Mouse (Mus musculus) limb, embryonic 12.5 days (tissue): ENCODE measurements at regions not wholly inside any gene's neighbourhood (a gene's known extent, or its start where the extent isn't known, plus 50 kb on each side); places are given as distances from the start of the nearest gene placed in this dataset.

Source experiments
- ATAC-seq: fragments of 200-750 bp; cut with Nextera tagmentation; 2 replicates; pipeline ENCODE4 v1.8.0; 2017; ENCODE audit warnings: low read depth, moderate TSS enrichment; ENCODE audit not compliant: insufficient number of reproducible peaks, insufficient read depth, low FRiP score, low TSS enrichment
- H3K27ac ChIP-seq: fragments of 300-500 bp; sonication (generic); 2 replicates; pipeline ENCODE4 v1.5.1; 2016; ENCODE audit warnings: mild to moderate bottlenecking, moderate library complexity
- H3K27me3 ChIP-seq: fragments of 300-500 bp; sonication (generic); 2 replicates; pipeline ENCODE4 v1.6.1; 2016; ENCODE audit warnings: mild to moderate bottlenecking, moderate library complexity
- H3K36me3 ChIP-seq: fragments of 300-500 bp; sonication (generic); 2 replicates; pipeline ENCODE4 v1.6.1; 2016; ENCODE audit warnings: mild to moderate bottlenecking, moderate library complexity
- H3K4me1 ChIP-seq: fragments of 300-500 bp; sonication (generic); replicated peaks from 2 replicates; pipeline ENCODE4 v1.6.1; 2016
- H3K4me2 ChIP-seq: fragments of 300-500 bp; sonication (generic); 2 replicates; pipeline ENCODE4 v1.6.1; 2016; ENCODE audit warnings: mild to moderate bottlenecking, moderate library complexity
- H3K4me3 ChIP-seq: fragments of 300-500 bp; sonication (generic); replicated peaks from 2 replicates; pipeline ENCODE4 v1.5.1; 2016; ENCODE audit warnings: mild to moderate bottlenecking
- H3K9ac ChIP-seq: fragments of 300-500 bp; sonication (generic); replicated peaks from 2 replicates; pipeline ENCODE4 v1.6.1; 2016; ENCODE audit warnings: mild to moderate bottlenecking, moderate library complexity
- H3K9me3 ChIP-seq: fragments of 300-500 bp; sonication (generic); 2 replicates; pipeline ENCODE4 v1.6.1; 2016; ENCODE audit warnings: mild to moderate bottlenecking, moderate library complexity
- whole genome bisulfite sequencing: fragments of 180-500 bp; shearing (Covaris S2); methylation state at CpG from one replicate; pipeline ENCODE4 v1.1.7; 2016; 5-methylcytosine and 5-hydroxymethylcytosine counted together

GRCm38 (mm10) chr16:30118876-30119275 lies 54.7 kb downstream of the Hes1 start:
- H3K27ac ChIP-seq, result no peak overlapping the region
- H3K27me3 ChIP-seq, result peaks cover 16% of the 10 kb centered on the region
- H3K9me3 ChIP-seq, result no peaks in the 10 kb centered on the region
- H3K36me3 ChIP-seq, result no peaks in the 10 kb centered on the region
- no peak for ATAC-seq
- peaks cover 69% of the 10 kb centered on the region for H3K4me1 ChIP-seq
- WGBS, result 91% methylated on average over 5 of the region's 5 CpGs
- no peak overlapping the region for H3K4me3 ChIP-seq
- H3K9ac ChIP-seq, result no peak overlapping the region
- H3K4me2 ChIP-seq, result no peak overlapping the region

DNA sequence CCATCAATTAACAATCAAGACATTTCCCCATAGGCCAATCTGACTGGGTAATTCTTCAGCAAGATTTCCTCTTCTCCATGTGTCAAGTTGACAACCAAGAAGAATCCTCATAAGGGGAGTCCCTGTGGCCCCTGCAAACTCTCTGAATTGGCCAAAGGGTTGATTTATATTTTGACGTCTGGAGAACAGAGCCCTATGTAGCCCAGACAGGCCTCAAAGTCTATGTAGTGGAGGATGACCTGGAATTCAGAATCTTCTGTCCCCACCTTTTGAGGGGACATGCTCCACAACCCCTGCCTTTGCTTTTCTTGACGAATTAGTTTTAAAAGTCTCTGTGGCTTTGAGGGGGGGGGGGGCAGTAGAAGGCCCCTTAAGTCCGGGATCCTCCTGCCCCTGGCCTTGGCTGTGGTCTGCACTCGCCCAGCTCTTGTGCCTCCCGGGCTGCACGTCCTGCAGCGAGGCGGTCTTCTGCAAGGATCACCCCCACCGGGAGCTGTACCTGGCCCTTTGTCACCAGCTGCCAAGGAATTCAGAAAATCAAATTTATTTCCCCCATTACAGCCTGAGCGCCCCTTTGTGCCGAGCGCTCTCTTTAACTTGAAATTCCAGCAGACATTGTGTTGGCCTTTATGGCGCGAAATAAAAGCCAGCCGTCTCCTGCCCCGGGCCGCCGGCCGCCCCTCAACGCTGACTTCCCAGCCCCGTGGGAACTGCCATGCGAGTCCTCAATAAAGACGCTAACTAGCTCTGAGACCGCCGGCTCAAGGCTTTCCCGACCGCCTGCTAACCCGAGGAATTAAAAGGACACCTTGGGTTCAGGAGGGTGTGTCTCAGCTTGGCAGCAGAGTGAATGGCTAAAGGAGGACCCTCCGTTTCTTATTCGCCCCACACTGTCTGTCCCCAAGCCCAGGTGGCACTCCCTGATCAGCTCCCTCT lies 56.4 kb downstream of the Hes1 start:
- H3K27me3 ChIP-seq, result peaks cover 11% of the 10 kb centered on the region
- H3K4me2 ChIP-seq, result peak overlapping the region; percentile 51
- no peaks in the 10 kb centered on the region for H3K36me3 ChIP-seq
- 3% methylated on average over 30 of the region's 30 CpGs for WGBS
- H3K27ac ChIP-seq, result peak overlapping the region; percentile 41; the same call in 1 of the 2 replicates
- H3K4me3 ChIP-seq, result peak overlapping the region; percentile 8
- 0 out of 2 replicates have a peak, but pooled peaks have one; percentile 60 for ATAC-seq
- no peak overlapping the region; the same call in 1 of the 2 replicates for H3K9ac ChIP-seq
- H3K9me3 ChIP-seq, result no peaks in the 10 kb centered on the region
- peaks cover 55% of the 10 kb centered on the region for H3K4me1 ChIP-seq

GRCm38 (mm10) chr16:30121596-30121995 lies 57.4 kb downstream of the Hes1 start:
- Histone ChIP-seq H3K4me1 (peaks cover 45% of the 10 kb centered on the region), H3K4me2 (no peak overlapping the region), H3K9ac (no peak overlapping the region), H3K4me3 (no peak overlapping the region), H3K27ac (no peak overlapping the region), H3K9me3 (no peaks in the 10 kb centered on the region), H3K27me3 (peaks cover 11% of the 10 kb centered on the region; the same call in 1 of the 2 replicates), H3K36me3 (no peaks in the 10 kb centered on the region)
- 74% methylated on average over 6 of the region's 6 CpGs for WGBS
- ATAC-seq, result no peak

DNA sequence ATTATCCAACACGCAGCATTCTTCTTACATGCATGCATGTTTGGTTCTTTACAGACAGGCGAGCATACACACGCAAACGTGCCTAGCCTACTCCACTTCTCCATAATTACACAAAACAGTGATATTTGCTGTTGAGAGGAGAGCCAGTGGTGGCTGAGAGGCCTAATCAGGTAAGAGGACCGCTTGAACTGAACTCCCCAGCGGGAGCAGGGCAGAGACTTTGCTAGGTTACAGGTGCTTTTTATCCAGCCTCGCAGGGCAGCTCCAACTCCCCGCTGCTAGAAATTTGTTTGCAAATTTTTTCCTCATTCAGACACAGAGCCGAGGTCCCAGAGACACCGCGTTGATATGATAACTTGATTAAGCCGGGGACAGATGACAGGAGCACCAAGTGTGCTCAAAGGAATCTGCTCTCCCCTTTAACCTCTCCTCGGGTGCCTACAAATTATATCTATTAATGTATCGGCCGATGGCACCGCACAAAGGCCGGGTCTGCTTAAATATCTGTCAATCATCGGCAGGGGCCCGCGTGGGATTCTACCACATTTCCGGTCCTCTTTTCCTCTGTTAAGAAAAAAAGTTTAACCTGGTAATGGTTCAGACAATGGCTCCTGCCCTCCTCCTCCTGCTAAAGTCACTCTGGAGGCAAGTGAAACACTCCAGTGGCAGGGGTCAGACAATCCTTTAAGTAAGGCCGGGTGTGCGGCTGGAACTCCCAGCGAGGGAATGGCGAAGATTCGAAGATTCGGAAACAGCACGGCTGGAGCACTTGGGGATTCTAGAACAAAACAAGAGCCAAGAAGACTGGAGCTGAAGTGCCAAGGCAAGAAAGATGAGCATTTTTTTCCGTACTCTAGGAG lies 58.3 kb downstream of the Hes1 start:
- no peaks in the 10 kb centered on the region for H3K36me3 ChIP-seq
- H3K27ac ChIP-seq, result no peak overlapping the region
- no peaks in the 10 kb centered on the region for H3K9me3 ChIP-seq
- no peak overlapping the region for H3K4me3 ChIP-seq
- 20% methylated on average over 29 of the region's 29 CpGs for WGBS
- no peak overlapping the region for H3K4me2 ChIP-seq
- no peak for ATAC-seq
- peaks cover 37% of the 10 kb centered on the region for H3K4me1 ChIP-seq
- no peak overlapping the region for H3K9ac ChIP-seq
- peaks cover 11% of the 10 kb centered on the region; the same call in 1 of the 2 replicates for H3K27me3 ChIP-seq

- 89% methylated on average over 10 of the region's 10 CpGs for WGBS
- peaks cover 11% of the 10 kb centered on the region; the same call in 1 of the 2 replicates for H3K27me3 ChIP-seq
- no peak overlapping the region for H3K4me2 ChIP-seq
Measured at GRCm38 (mm10) chr16:30127015-30127414, 62.8 kb downstream of the Hes1 start.

GRCm38 (mm10) chr16:30128787-30129186 lies 64.6 kb downstream of the Hes1 start:
- no peaks in the 10 kb centered on the region for H3K9me3 ChIP-seq
- peaks cover 8% of the 10 kb centered on the region; the same call in 1 of the 2 replicates for H3K4me1 ChIP-seq
- H3K9ac ChIP-seq, result no peak overlapping the region
- no peak overlapping the region for H3K4me3 ChIP-seq
- H3K27ac ChIP-seq, result no peak overlapping the region
- no peak overlapping the region for H3K4me2 ChIP-seq
- no peaks in the 10 kb centered on the region for H3K27me3 ChIP-seq
- no peaks in the 10 kb centered on the region for H3K36me3 ChIP-seq
- ATAC-seq, result no peak
- WGBS, result 92% methylated on average over 8 of the region's 8 CpGs

More at GRCm38 (mm10) chr16:30127015-30127414, 62.8 kb downstream of the Hes1 start:
- H3K4me1 ChIP-seq, result peaks cover 23% of the 10 kb centered on the region
- no peak overlapping the region for H3K9ac ChIP-seq
- no peaks in the 10 kb centered on the region for H3K9me3 ChIP-seq
- no peak overlapping the region for H3K27ac ChIP-seq
- H3K36me3 ChIP-seq, result no peaks in the 10 kb centered on the region
- ATAC-seq, result no peak
- H3K4me3 ChIP-seq, result no peak overlapping the region

DNA sequence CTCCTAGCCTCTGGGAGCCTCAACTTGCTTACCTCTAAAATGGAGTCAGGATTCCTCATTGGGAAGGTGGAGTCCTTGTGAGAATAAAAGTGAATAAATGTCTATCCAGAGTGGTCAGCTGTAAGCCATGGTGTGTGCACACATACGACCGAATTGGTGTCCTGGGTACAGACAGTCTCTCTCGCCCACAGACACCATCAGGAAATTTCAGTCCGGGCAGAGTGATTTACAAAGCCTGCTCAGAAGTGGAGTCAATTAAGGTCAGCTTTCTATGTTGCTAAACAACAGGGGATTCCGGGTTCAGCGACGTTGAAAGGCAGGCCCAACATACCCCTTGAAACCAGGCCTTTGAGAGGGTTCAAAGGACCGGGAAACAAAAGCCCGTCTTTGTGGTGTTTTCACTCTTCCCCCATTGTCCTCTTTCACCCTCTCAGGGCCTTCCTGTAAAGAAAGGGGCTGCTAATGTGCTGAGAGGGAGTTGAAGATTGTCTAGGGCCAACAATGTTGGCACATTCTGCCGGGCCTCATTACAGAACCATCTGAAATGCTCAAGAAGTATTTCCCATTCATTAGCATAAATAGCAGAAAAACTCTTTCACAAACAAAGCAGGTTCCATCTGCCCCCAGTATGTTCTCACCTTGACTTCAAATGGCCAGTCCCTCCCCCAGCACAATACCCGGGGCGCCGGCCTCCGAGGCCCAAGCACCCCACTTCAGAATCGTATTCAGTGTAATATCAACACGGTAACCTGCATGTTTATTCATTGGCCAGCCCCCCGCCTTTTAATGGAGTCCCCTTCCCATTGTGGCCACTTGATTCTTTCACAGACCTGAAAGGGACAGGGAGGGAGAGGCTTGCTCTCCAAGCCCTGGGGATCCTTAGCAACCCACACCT lies 65.3 kb downstream of the Hes1 start:
- no peaks in the 10 kb centered on the region for H3K9me3 ChIP-seq
- peaks cover 9% of the 10 kb centered on the region; the same call in 1 of the 2 replicates for H3K4me1 ChIP-seq
- no peaks in the 10 kb centered on the region; the same call in 1 of the 2 replicates for H3K27me3 ChIP-seq
- H3K36me3 ChIP-seq, result no peaks in the 10 kb centered on the region
- H3K27ac ChIP-seq, result no peak overlapping the region
- WGBS, result 50% methylated on average over 17 of the region's 17 CpGs
- H3K9ac ChIP-seq, result no peak overlapping the region
- no peak for ATAC-seq
- no peak overlapping the region for H3K4me2 ChIP-seq
- H3K4me3 ChIP-seq, result no peak overlapping the region

DNA sequence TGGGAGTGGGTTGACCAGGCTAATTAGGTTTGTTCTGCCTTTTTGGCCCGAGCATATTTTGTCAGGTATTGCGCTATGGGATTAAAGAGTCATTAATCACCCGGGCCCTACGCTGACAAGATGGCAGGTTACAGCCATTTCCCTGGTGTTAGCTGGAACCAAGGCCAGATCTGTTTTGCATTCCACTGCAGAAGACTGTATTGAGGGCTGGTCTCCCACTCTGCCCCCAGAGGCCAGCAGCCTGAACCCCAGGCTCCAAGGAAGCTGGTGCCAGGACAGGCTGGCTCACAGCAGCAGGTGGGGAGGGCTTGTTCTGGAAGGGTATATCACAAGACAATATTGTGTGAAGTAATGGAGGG lies 65.9 kb downstream of the Hes1 start:
- no peak overlapping the region for H3K4me3 ChIP-seq
- ATAC-seq, result no peak

DNA sequence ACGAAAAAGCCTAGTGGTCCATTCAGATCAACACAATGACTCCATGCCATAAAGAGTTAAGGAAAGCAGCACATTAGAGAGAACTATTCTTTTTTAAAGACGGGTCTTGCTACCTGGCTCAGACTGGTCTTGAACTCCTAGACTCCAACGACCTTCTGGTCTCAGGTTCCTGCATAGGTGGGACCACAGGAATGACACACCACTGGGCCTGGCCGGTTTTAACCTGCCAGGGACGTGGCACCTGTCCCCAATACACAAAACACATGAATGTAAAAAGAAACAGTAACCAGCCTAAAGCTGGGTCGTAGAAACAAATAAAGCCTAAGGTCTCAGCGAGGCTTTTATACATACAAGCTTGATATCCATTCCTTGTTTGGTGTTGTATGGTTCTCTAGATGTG lies 67.9 kb downstream of the Hes1 start:
- H3K9ac ChIP-seq, result no peak overlapping the region
- 61% methylated on average over 7 of the region's 7 CpGs for WGBS
- no peaks in the 10 kb centered on the region for H3K36me3 ChIP-seq
- H3K27ac ChIP-seq, result no peak overlapping the region
- H3K4me1 ChIP-seq, result peaks cover 12% of the 10 kb centered on the region; the same call in 1 of the 2 replicates
- no peak overlapping the region for H3K4me2 ChIP-seq
- H3K27me3 ChIP-seq, result no peaks in the 10 kb centered on the region; the same call in 1 of the 2 replicates
- ATAC-seq, result no peak
- H3K9me3 ChIP-seq, result no peaks in the 10 kb centered on the region
- no peak overlapping the region for H3K4me3 ChIP-seq

More for the DNA sequence above, 65.9 kb downstream of the Hes1 start:
- no peaks in the 10 kb centered on the region; the same call in 1 of the 2 replicates for H3K27me3 ChIP-seq
- H3K4me1 ChIP-seq, result peaks cover 12% of the 10 kb centered on the region; the same call in 1 of the 2 replicates
- H3K36me3 ChIP-seq, result no peaks in the 10 kb centered on the region
- 42% methylated on average over 4 of the region's 4 CpGs for WGBS
- H3K9ac ChIP-seq, result no peak overlapping the region
- H3K4me2 ChIP-seq, result no peak overlapping the region
- no peak overlapping the region for H3K27ac ChIP-seq
- H3K9me3 ChIP-seq, result no peaks in the 10 kb centered on the region

GRCm38 (mm10) chr16:30134642-30135165 lies 70.5 kb downstream of the Hes1 start:
- Histone ChIP-seq H3K9ac (no peak overlapping the region), H3K4me1 (peaks cover 9% of the 10 kb centered on the region; the same call in 1 of the 2 replicates), H3K27me3 (no peaks in the 10 kb centered on the region; the same call in 1 of the 2 replicates), H3K27ac (no peak overlapping the region), H3K9me3 (no peaks in the 10 kb centered on the region), H3K4me3 (no peak overlapping the region), H3K36me3 (no peaks in the 10 kb centered on the region), H3K4me2 (no peak overlapping the region)
- no peak for ATAC-seq
- WGBS, result 60% methylated on average over 6 of the region's 6 CpGs
